Mouse (Mus musculus): Measurements from ENCODE around the gene Trim45.

Gene Trim45

GRCm38 (mm10) chr3:100921825-100922505 lies at the start of gene Trim45:
Gene Trim45, plus strand, starts transcription at chr3:100922202.
- DNase-seq: peak; percentile 96 to 98

GRCm38 (mm10) chr3:100877057-100877456 lies 44.9 kb upstream of the Trim45 start:
- no peak for DNase-seq

- no peak for DNase-seq
Measured at GRCm38 (mm10) chr3:100881403-100881802, 40.6 kb upstream of the Trim45 start.

- no peak for DNase-seq
Measured at GRCm38 (mm10) chr3:100881843-100882634, 40.0 kb upstream of the Trim45 start.

- DNase-seq: no peak
Measured at GRCm38 (mm10) chr3:100889234-100889633, 32.8 kb upstream of the Trim45 start.

- DNase-seq: no peak
Measured at GRCm38 (mm10) chr3:100890406-100890805, 31.6 kb upstream of the Trim45 start.

GRCm38 (mm10) chr3:100892383-100893335 lies 29.3 kb upstream of the Trim45 start:
- no peak for DNase-seq

- no peak for DNase-seq
Measured at GRCm38 (mm10) chr3:100895500-100895899, 26.5 kb upstream of the Trim45 start.

GRCm38 (mm10) chr3:100906128-100906527 lies 15.9 kb upstream of the Trim45 start:
- DNase-seq: no peak

GRCm38 (mm10) chr3:100906916-100907315 lies 15.1 kb upstream of the Trim45 start:
- no peak for DNase-seq

- DNase-seq: no peak
Measured at GRCm38 (mm10) chr3:100908594-100908993, 13.4 kb upstream of the Trim45 start.

- no peak for DNase-seq
Measured at GRCm38 (mm10) chr3:100910621-100911020, 11.4 kb upstream of the Trim45 start.

- no peak for DNase-seq
Measured at GRCm38 (mm10) chr3:100911026-100911425, 11.0 kb upstream of the Trim45 start.

GRCm38 (mm10) chr3:100911498-100912213 lies 10.3 kb upstream of the Trim45 start:
- no peak for DNase-seq

- no peak for DNase-seq
Measured at GRCm38 (mm10) chr3:100916844-100917243, 5.2 kb upstream of the Trim45 start.

GRCm38 (mm10) chr3:100920611-100921140 lies 1.3 kb upstream of the Trim45 start:
- DNase-seq: no peak

GRCm38 (mm10) chr3:100922506-100923375 lies 739 bp downstream of the Trim45 start:
- DNase-seq: no peak

- no peak for DNase-seq
Measured at GRCm38 (mm10) chr3:100924065-100924732, 2.2 kb downstream of the Trim45 start.

- DNase-seq: no peak
Measured at GRCm38 (mm10) chr3:100925176-100925575, 3.2 kb downstream of the Trim45 start.

- DNase-seq: no peak
Measured at GRCm38 (mm10) chr3:100931332-100932076, 9.5 kb downstream of the Trim45 start.
